Mouse (Mus musculus): ENCODE results near the gene Tmtc2. TPM values are rescaled to one million over a fixed set of nuclear protein-coding genes. Genes with fewer than 3 reads are reported as not detected.

Gene Tmtc2
- total RNA-seq, 4 experiments from 2014 or later = 0.77 to 1.2 (median 0.95) TPM

GRCm38 (mm10) chr10:105417845-105418383 is 156.3 kb downstream of the Tmtc2 start:
- DNase-seq (ENCODE audit: low spot score in 2 of 2) = no peak

GRCm38 (mm10) chr10:105416601-105417000 is 157.7 kb downstream of the Tmtc2 start:
- DNase-seq (ENCODE audit: low spot score in 2 of 2) = no peak

- no peak for DNase-seq (ENCODE audit: low spot score in 2 of 2)
These were observed 168.3 kb downstream of the Tmtc2 start for GRCm38 (mm10) chr10:105405856-105406527.

DNA sequence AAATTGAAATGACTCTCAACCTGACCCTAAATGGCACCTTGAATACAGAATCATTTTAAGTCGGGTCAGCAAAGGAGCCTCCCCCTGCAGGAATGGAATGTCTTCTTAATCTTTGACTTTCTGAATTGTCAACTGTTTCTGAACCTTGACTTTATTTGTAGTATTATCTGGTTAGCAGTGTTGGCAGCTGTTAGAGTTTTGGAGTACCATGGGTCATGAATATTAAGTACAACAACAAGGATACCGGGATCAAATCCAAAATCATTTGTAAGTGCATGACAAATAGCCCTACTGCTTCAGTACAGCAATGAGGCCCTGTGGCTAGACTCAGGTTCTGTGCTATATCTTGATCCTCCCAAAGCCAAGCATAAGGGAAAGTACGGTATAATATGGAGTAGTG is 170.3 kb downstream of the Tmtc2 start:
- no peak for DNase-seq (ENCODE audit: low spot score in 2 of 2)

DNA sequence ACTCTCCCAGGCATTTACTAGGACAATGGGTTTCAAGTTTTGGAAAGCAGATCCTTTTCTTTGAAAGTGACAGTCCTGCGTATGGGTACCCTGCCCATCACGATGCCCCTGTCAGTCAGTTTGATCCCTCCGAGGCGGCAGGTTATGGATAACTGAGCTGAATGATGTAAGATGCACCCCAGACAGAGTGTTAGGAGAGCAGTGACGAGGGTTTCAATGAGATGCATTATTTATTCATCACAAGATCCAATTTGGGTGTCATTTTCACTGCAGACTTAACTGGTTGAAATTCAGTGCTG is 171.8 kb downstream of the Tmtc2 start:
- no peak for DNase-seq (ENCODE audit: low spot score in 2 of 2)

- no peak for DNase-seq (ENCODE audit: low spot score in 2 of 2)
These were observed 172.3 kb downstream of the Tmtc2 start for GRCm38 (mm10) chr10:105401754-105402480.

DNA sequence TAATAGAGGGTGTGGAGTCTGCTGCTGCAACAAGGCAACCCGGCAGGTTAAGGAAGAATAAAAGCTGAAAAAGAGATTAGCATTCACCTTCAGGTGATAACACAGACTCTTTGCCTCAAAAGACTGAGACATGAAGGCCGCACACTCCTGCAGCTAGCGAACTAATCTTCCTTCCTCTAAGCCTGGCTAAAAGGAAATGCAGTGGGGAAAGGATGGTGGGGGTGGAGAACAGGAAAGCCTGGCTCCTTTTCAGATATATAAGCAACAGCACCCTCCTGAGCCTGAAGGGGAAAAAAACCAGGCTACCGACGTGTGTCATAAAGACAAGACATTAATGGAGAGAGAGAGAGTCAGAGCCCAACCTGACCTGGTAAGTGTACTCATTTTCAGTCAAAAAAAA is 174.9 kb downstream of the Tmtc2 start:
- no peak for DNase-seq (ENCODE audit: low spot score in 2 of 2)

GRCm38 (mm10) chr10:105384065-105384464 is 190.2 kb downstream of the Tmtc2 start:
- DNase-seq (ENCODE audit: low spot score in 2 of 2) = no peak

DNA sequence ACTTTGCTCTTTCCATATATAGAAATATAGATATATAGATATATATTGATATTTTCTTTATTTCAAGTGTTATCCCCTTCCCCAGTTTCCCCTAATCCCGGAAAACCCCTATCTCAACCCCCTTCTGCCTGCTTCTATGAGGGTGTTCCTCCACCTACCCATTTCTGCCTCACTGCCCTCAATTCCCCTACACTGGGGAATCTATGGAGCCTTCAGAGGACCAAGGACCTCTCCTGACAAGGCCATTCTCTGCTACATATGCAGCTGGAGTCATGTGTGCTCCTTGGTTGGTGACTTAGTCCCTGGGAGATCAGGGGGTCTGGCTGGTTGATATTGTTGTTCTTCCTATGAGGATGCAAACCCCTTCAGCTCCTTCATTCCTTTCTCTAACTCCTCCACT is 192.5 kb downstream of the Tmtc2 start:
- no peak for DNase-seq (ENCODE audit: low spot score in 2 of 2)

DNA sequence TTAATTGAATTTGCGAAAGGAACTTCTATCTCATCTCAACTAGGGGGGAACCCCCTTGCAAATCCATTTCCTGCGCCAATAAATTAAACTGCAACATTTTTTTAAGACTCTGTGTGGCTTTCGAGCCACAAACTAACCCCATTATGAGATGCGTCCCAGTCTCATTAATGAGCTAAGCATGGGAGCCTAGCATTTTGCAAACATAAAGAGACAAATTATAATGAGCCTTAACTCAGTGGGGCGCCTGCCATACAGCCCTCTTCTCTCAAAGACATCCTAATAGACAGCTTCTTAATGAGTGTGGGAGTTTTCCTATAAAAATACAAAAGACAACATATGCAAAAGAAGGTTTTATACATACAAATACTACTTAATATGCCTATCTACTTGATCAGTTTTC is 193.0 kb downstream of the Tmtc2 start:
- DNase-seq (ENCODE audit: low spot score in 2 of 2) = no peak

- no peak for DNase-seq (ENCODE audit: low spot score in 2 of 2)
These were observed 193.7 kb downstream of the Tmtc2 start for GRCm38 (mm10) chr10:105380584-105380983.

GRCm38 (mm10) chr10:105377711-105378110 is 196.5 kb downstream of the Tmtc2 start:
- DNase-seq (ENCODE audit: low spot score in 2 of 2) = no peak

GRCm38 (mm10) chr10:105373265-105373664 is 201.0 kb downstream of the Tmtc2 start:
- DNase-seq (ENCODE audit: low spot score in 2 of 2) = no peak

DNA sequence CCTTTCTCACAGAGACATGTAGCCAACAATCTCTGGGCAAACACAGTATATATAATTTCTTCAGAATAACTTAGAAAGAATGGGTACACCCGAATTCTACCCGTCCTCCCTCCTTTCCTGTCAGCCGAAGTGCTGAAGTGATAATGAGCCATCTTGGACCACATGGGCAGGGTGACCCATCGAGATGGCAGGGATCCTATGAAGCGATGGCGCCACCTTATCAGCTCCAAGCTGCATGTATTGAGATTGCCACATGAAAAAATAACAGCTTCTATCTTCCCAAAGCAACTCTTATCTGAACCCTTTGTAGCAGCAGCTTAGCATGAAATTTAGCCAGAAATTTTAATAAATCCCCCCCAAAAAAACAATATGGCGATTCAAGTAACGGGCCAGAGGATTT is 206.0 kb downstream of the Tmtc2 start:
- DNase-seq (ENCODE audit: low spot score in 2 of 2) = no peak

GRCm38 (mm10) chr10:105364480-105364879 is 209.8 kb downstream of the Tmtc2 start:
- no peak for DNase-seq (ENCODE audit: low spot score in 2 of 2)

DNA sequence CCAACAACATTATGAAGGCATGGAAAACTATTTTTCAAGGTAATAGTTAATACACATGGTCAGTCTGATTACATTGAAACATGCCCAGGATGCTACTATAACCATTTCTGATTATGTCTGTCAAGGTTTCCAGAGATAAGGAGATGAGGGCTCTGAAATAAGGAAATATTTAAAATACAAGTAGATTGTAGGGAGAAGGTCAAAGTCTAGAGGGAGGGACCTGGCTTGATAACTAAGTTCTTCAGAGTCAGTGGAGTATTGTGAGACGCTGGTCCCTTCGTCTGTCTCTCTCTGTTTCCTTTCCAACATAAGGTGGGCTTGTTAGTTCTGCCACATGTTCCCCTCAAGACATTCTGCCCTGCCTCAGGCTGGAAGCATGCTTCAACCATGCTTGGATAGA is 223.9 kb downstream of the Tmtc2 start:
- no peak for DNase-seq (ENCODE audit: low spot score in 2 of 2)

GRCm38 (mm10) chr10:105345920-105346319 is 228.3 kb downstream of the Tmtc2 start:
- DNase-seq (ENCODE audit: low spot score in 2 of 2) = no peak

GRCm38 (mm10) chr10:105332856-105333255 is 241.4 kb downstream of the Tmtc2 start:
- DNase-seq (ENCODE audit: low spot score in 2 of 2) = no peak

DNA sequence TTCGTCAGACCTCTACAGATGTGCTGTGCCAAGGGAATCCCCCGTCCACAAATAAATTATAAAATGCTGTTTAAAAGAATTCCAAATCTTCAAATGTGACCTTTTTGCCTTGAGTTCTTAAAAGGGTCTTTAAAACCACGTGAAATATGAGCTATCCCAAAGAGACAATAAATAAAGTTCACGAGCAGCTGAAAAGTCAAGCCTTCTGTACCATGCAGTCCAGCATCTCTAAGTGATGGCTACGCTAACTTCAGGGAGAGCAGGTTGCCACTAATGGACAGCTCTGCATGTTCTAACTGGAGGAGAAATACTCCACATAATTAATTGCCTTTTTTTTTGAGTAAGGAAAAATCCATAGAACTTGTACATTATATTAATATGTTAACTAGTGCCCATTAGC is 243.9 kb downstream of the Tmtc2 start:
- DNase-seq (ENCODE audit: low spot score in 2 of 2) = no peak

- DNase-seq (ENCODE audit: low spot score in 2 of 2) = no peak
These were observed 250.5 kb downstream of the Tmtc2 start for GRCm38 (mm10) chr10:105323646-105324192.

DNA sequence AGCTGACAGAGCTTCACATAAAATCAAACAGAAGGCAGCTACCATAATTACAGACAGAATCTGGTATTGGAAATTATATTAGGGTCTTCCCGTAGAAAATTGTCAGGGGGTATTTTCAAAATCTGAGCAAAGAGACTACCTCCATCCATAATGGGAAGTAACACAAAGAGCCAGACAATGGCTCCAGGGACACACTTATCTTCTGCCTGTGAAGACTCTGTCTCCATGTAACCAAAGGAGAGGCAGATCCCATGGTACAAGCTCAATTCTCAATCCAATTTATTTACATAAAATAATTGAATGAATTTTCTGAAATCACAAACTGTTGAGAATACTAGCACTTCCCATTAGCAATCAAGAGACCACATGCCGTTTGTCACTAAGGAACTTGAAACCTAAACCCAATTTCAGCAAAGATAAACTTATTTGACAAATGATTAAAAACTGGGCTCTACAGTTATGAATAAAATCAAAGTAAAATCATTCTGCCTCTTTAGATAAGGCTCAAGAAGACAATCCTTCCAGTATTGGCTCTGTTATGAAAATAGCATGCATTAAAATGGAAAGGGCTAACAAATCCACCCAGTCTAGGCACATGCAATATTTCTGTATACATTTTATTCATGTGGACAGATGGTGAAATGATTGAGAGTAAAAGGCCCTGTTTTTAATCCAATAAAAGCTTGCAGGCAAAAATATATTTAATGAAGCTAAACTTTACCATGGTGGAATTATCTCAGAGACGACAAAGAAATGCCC is 254.8 kb downstream of the Tmtc2 start:
- DNase-seq (ENCODE audit: low spot score in 2 of 2) = no peak

DNA sequence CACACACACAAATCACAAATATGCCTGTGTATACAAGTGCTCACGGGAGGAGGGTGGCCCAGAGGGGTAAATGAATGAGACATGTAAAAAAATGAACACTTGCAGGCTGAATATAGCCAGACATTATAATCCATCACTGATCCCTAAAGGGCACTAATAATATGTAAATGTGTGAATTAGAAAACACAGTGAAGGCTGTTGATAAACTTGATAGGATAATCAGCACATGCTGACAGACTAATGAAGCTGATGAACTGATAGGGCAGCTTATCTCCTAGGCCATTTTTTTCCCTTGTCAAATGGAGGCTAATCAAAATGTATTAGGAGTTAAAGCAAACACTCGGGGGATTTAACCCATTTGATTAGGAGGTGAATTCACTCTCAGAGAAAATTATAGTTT is 255.4 kb downstream of the Tmtc2 start:
- DNase-seq (ENCODE audit: low spot score in 2 of 2) = no peak
